16 mouse cellular contexts compared by ENCODE assay signal in genomic region chr5:40760224-40760623, GRCm38 (mm10).
"Had no signal": no experiment of that assay in that cellular context is flagged by ENCODE, and none has a peak within 500 bp of the region (broad histone marks: within the 10 kb centered on the region; RNA-seq: fewer than 3 reads in every experiment).

No protein-coding gene starts in this region.

- H3K27ac ChIP-seq: layer of hippocampus, adult 2 months; limb, embryonic 13.5 days; midbrain, embryonic 10.5 days; neural tube, embryonic 12.5 days; stomach, postnatal 0 days had no signal

- DNase-seq: kidney, adult 9 months; kidney, postnatal 10 days; kidney, postnatal 4 days; left cerebral cortex, postnatal 4 days; lung, embryonic 14.5 days; lung, postnatal 10 days; lung, postnatal 4 days; midbrain, embryonic 14.5 days; right cerebral cortex, postnatal 25 days; thymus, postnatal 14 days had no signal

- H3K27me3 ChIP-seq: limb, embryonic 13.5 days; neural tube, embryonic 12.5 days had no signal

- H3K4me2 ChIP-seq: limb, embryonic 13.5 days; lung, embryonic 14.5 days; neural tube, embryonic 12.5 days had no signal

- H3K9me3 ChIP-seq: limb, embryonic 13.5 days; midbrain, embryonic 10.5 days; neural tube, embryonic 12.5 days had no signal

- H3K36me3 ChIP-seq: limb, embryonic 13.5 days; midbrain, embryonic 10.5 days; neural tube, embryonic 12.5 days had no signal

- H3K4me3 ChIP-seq: layer of hippocampus, adult 2 months; limb, embryonic 13.5 days; midbrain, embryonic 10.5 days; myocyte; neural tube, embryonic 12.5 days had no signal

- H3K9ac ChIP-seq: limb, embryonic 13.5 days; lung, embryonic 14.5 days; neural tube, embryonic 12.5 days had no signal

- H3K4me1 ChIP-seq: limb, embryonic 13.5 days; midbrain, embryonic 10.5 days; neural tube, embryonic 12.5 days had no signal
